In the genomic region with DNA sequence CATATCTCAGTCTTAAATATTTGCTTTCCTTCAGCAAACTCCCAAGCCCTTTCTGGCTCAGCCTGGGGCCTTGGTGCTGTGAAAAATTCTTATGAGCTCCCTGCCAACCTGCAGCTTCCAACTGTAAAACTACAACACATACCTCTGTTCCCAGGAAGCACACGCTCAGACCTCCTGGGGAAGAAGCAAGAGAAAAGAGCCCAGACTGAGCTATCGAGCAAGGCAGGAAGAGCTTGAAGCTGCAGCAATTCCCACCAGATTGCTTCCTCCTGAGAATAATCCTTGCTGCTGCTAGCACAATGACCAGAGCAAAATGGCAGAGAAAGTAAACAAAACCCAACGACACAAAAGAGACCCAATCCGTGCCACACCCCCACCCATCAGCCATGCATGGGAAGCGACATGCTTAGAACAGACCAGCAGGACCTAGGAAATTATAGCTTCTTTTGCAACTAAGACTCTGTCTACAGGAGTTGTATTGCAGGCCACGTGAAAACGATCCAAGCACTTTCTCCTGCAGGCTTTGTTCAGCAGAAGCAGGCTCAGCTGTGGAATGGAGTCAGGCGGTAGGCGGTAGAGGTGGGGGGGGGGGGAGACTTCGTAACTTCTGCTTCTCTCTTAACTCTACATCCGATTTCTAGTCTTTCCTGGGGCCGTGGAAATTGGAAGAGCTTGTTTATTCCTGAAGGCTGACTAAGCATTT, we compare ENCODE assay signal across 9 mouse cellular contexts. TPM values are rescaled to one million over a fixed set of nuclear protein-coding genes. Genes with fewer than 3 reads are reported as not detected.
A peak's percentile ranks its signal among the peaks of the same experiment; 100 is the strongest.
DNase-seq lines count a peak whose midpoint lies in the region; ATAC-seq and TF ChIP-seq lines count a peak whose summit lies in the region.
"Had no signal": no experiment of that assay in that cellular context is flagged by ENCODE, and none has a peak within 500 bp of the region (broad histone marks: within the 10 kb centered on the region; RNA-seq: fewer than 3 reads in every experiment).

Ipcef1 (minus strand) TSS at position 164 of the 703 bp plus-strand sequence.

- WGBS in forebrain, embryonic 10.5 days: 18% methylated on average over 12 of the region's 12 CpGs
- 31% methylated on average over 12 of the region's 12 CpGs for whole genome bisulfite sequencing in kidney, postnatal 0 days

- peak within 1 kb of the TSS; percentile 36 for H3K4me2 ChIP-seq in kidney, postnatal 0 days (ENCODE audit: low read length)

- ATAC-seq in kidney, postnatal 0 days (replicated peaks; ENCODE audit: low FRiP score, low read depth): no peak
- no peak for ATAC-seq in monocyte, adult 5-6 weeks (replicated peaks; ENCODE audit: insufficient number of reproducible peaks, low FRiP score, low TSS enrichment, poor library complexity, severe bottlenecking)

- peak within 1 kb of the TSS; percentile 46; the same call in 1 of the 2 replicates for H3K9ac ChIP-seq in kidney, postnatal 0 days (ENCODE audit: low read depth, low read length)

- no peaks in the 10 kb centered on the region for H3K36me3 ChIP-seq in forebrain, embryonic 10.5 days (replicated peaks)
- H3K36me3 ChIP-seq in kidney, postnatal 0 days (ENCODE audit: insufficient read depth, low read length): no peaks in the 10 kb centered on the region

- peak; percentile 24 for DNase-seq in kidney, adult 11 months
- no peak for DNase-seq in kidney, adult 9 months
- DNase-seq in forebrain, embryonic 10.5 days (ENCODE audit: extremely low spot score, low spot score): peak; percentile 26
- no peak for DNase-seq in kidney, postnatal 0 days (ENCODE audit: low spot score)
- no peak for DNase-seq in cerebellum, adult 11-12 months
- DNase-seq in liver: no peak
- no peak for DNase-seq in right cerebral cortex, postnatal 36 days (ENCODE audit: low spot score in 2 of 2)

- TF ChIP-seq CTCF in kidney, postnatal 0 days (IDR thresholded peaks at IDR 0.05; ENCODE audit: low read depth): no peak

- H3K9me3 ChIP-seq in forebrain, embryonic 10.5 days: no peaks in the 10 kb centered on the region
- H3K9me3 ChIP-seq in kidney, postnatal 0 days (replicated peaks; ENCODE audit: low read length): no peaks in the 10 kb centered on the region

- H3K27ac ChIP-seq in forebrain, embryonic 10.5 days: peak within 1 kb of the TSS; percentile 79
- H3K27ac ChIP-seq in kidney, postnatal 0 days: peak within 1 kb of the TSS; percentile 78

- 0 out of 2 replicates have a peak within 1 kb of the TSS, but pooled peaks have one; percentile 6 for H3K4me3 ChIP-seq in forebrain, embryonic 10.5 days
- H3K4me3 ChIP-seq in kidney, postnatal 0 days (replicated peaks; ENCODE audit: low read depth, low read length): no peak within 1 kb of the TSS

- no peaks in the 10 kb centered on the region for H3K27me3 ChIP-seq in forebrain, embryonic 10.5 days (ENCODE audit: poor library complexity, severe bottlenecking)
- no peaks in the 10 kb centered on the region for H3K27me3 ChIP-seq in kidney, postnatal 0 days (ENCODE audit: insufficient read depth, low read length)

- peaks cover 10% of the 10 kb centered on the region for H3K4me1 ChIP-seq in forebrain, embryonic 10.5 days
- H3K4me1 ChIP-seq in kidney, postnatal 0 days (replicated peaks; ENCODE audit: insufficient read depth, low read length): peaks cover 4% of the 10 kb centered on the region; the same call in 1 of the 2 replicates

RNA-seq across cellular contexts. Expression of gene Ipcef1, which starts in this region (rescaled TPM):
- 0.26 and 0.42 TPM in 2 replicates for polyA plus RNA-seq in forebrain, embryonic 10.5 days (2016; fragmentation: Nextera tagmentation; extraction: Ambion mirVana)
- polyA plus RNA-seq in kidney, postnatal 0 days (2015; fragmentation: Nextera tagmentation; extraction: Ambion mirVana): 2.3 and 2.6 TPM in 2 replicates
- 20.3 to 56.6 TPM (median 30.0 TPM) in 3 replicates for total RNA-seq in monocyte, adult 5-6 weeks (2017)
- polyA plus RNA-seq: heart, embryonic 14.5 days had no signal

Comparison
In these comparisons a context has a peak if more than half of its experiments do, and no peak if none do; other contexts are left out.
1. Peak in DNase-seq, H3K4me3 ChIP-seq and H3K27ac ChIP-seq in forebrain, embryonic 10.5 days; RNA of the gene not detected or under 1 TPM.